ENCODE assay signal across 8 mouse cellular contexts in genomic region chr10:37140736-37141451, GRCm38 (mm10). TPM values are rescaled to one million over a fixed set of nuclear protein-coding genes. Genes with fewer than 3 reads are reported as not detected.
DNase-seq lines count a peak whose midpoint lies in the region; ATAC-seq lines count a peak whose summit lies in the region.

No protein-coding gene starts in this region.

- 0 out of 2 replicates have a peak, but pooled peaks cover 6% of the 10 kb centered on the region for H3K4me1 ChIP-seq in hindbrain, embryonic 14.5 days (replicated peaks; ENCODE audit: control insufficient read depth, insufficient read depth, low read length)

- ATAC-seq in hindbrain, embryonic 14.5 days (ENCODE audit: low FRiP score): peak; percentile 94

- peak; percentile 97 for DNase-seq in R1 (ENCODE audit: low read depth, low spot score)
- peak; percentile 98 to 99 for DNase-seq in cerebellum, postnatal 10 days
- DNase-seq in frontal cortex, postnatal 25 days (ENCODE audit: low spot score in 2 of 2): peak; percentile 57 to 74
- peak; percentile 92 for DNase-seq in hindbrain, embryonic 14.5 days (ENCODE audit: low spot score)
- DNase-seq in layer of hippocampus, postnatal 36 days: peak; percentile 81 to 83
- peak; percentile 87 for DNase-seq in lung, postnatal 14 days
- peak; percentile 96 for DNase-seq in retina, embryonic 14.5 days (ENCODE audit: low spot score)
- peak; percentile 90 for DNase-seq in thymus, postnatal 4 days

- WGBS in hindbrain, embryonic 14.5 days: 1% methylated on average over 37 of the region's 47 CpGs

- H3K4me2 ChIP-seq in hindbrain, embryonic 14.5 days (replicated peaks): peak overlapping the region; percentile 64

- H3K4me3 ChIP-seq in hindbrain, embryonic 14.5 days (replicated peaks; ENCODE audit: low read length): peak overlapping the region; percentile 95

- H3K9ac ChIP-seq in hindbrain, embryonic 14.5 days: peak overlapping the region; percentile 100

- peak overlapping the region; percentile 100 for H3K27ac ChIP-seq in hindbrain, embryonic 14.5 days

- no peaks in the 10 kb centered on the region for H3K27me3 ChIP-seq in hindbrain, embryonic 14.5 days (ENCODE audit: control insufficient read depth, insufficient read depth, low read length)

- H3K36me3 ChIP-seq in hindbrain, embryonic 14.5 days (replicated peaks; ENCODE audit: control insufficient read depth, insufficient read depth): peaks cover 7% of the 10 kb centered on the region

- no peaks in the 10 kb centered on the region for H3K9me3 ChIP-seq in hindbrain, embryonic 14.5 days (ENCODE audit: control insufficient read depth, low read length)

RNA-seq across cellular contexts. Expression of gene Marcks, which starts 2.2 kb away (rescaled TPM):
- 296 and 310 TPM in 2 replicates for polyA plus RNA-seq in hindbrain, embryonic 14.5 days (2014; fragmentation: Nextera tagmentation; extraction: Ambion mirVana)
- total RNA-seq in layer of hippocampus, postnatal 36 days (2021): 100 to 1,000 TPM; 111 to 113 TPM

Comparison
In these comparisons a context has a peak if more than half of its experiments do, and no peak if none do; other contexts are left out.
1. Peak in every context shown above with its lines: DNase-seq, ATAC-seq, H3K4me3 ChIP-seq and H3K27ac ChIP-seq.